Mouse (Mus musculus) telencephalon, adult 2 months (tissue): ENCODE measurements at regions not wholly inside any gene's neighbourhood (a gene's known extent, or its start where the extent isn't known, plus 50 kb on each side); places are given as distances from the start of the nearest gene placed in this dataset.

Experiments
- DNase-seq: peaks from one replicate; pipeline ENCODE4 v3.0.0-alpha.2; 2011; ENCODE audit warnings: low read depth, low spot score

DNA sequence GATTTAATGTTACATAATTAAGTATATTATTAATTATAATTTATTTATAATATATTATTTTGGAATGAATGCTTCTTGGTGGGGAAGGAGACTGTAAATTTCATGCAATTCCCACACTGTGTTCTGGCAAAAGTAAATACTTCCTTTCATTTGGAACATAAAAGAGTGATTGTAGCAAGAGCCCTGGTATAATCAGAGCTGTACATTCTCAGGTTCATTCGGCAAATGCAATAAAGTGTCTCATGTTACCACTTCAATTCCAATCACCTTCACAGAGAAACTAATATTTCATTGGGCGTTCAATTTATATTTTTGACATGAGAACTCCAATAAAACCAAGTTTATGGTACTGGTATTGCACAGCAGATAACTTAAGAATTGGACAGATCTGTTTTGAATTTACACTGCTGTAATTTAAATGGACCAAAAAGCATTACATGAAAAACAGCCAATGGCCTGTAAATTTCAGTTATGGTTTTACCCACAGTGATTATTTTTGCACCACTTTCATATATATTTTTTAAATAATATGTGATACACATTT is 569.0 kb downstream of the Pcdh7 start:
- DNase-seq = no peak

DNA sequence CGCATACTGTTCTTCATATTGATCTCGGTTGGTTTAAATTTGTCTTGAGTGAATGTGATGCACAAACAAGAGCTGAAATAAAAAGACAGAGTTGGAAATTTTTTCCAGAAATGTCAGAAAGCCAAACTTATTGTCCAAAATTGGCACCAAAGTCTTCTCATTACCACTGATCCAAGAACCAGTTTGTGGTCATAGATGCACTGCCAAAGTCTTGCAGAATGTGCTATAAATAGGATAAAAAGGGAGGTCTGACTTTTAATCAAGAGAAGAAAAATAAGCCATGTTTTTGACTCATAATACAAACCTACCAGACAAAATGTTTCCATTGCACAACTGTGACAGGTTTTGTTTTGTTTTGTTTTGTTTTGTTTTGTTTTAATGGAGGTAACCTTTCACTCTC is 573.5 kb downstream of the Pcdh7 start:
- no peak for DNase-seq

DNA sequence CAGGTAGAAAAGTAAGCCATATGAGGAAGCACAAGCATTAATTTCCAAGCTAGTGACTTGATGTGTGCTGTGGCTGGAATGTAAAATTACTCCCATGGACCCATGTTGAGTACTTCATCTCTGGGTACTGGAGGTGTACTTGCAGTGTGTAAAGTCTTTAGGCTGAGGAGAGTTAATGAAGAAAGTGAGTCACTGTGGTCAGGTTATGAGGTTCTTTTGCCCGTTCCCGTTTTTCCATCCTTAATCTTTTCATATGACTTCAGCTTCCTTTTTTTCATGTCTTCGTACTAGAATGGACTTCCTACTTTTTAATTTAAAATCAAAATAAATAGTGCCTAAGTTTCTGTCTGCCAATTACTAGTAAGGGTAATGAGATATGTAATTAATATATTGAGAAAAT is 577.1 kb downstream of the Pcdh7 start:
- no peak for DNase-seq

DNA sequence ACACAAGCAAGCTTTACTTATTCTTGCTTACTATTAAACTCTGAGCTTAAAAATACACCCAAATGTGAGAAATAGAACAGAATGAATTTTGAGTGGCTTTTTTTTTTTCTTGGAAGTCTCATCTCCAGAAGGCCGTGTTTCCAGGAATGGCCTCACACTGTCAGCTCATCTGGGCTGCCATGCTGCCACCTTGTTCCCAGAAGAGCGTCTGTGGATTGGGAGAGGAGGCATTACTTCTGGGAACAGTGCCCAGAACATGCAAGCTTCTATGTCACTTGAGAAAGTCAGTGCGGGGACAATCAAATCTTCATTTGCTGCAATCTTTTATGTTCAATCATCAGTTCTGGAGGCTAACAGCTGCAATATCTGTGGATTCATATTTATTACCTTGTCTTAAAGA is 613.6 kb downstream of the Pcdh7 start:
- DNase-seq = peak; percentile 65
